Mouse (Mus musculus) CH12.LX (cell line): ENCODE measurements around the gene Serpinh1. TPM values are rescaled to one million over a fixed set of nuclear protein-coding genes. Genes with fewer than 3 reads are reported as not detected.

Source experiments
- DNase-seq: peaks from one replicate; pipeline ENCODE4 v3.0.0-alpha.2; 2013; ENCODE audit errors: extremely low read depth
- H3K27ac ChIP-seq: 2 replicates; pipeline ENCODE4 v1.5.1; 2012; ENCODE audit warnings: low read depth, mild to moderate bottlenecking, control low read depth, moderate library complexity; ENCODE audit not compliant: insufficient read depth
- H3K27me3 ChIP-seq: replicated peaks from 2 replicates; pipeline ENCODE3; 2012; ENCODE audit warnings: inconsistent platforms
- H3K36me3 ChIP-seq, 2 experiments: replicated peaks in 1 of 2; 2 replicates each; pipeline versions ENCODE3 to v1.6.1; 2012; ENCODE audit warnings: inconsistent platforms in 1 of 2, low read length in 1 of 2, mild to moderate bottlenecking in 1 of 2, mixed read lengths in 1 of 2, moderate library complexity in 1 of 2; ENCODE audit not compliant: control insufficient read depth in 1 of 2, insufficient read depth in 1 of 2
- H3K4me1 ChIP-seq, 2 experiments: 2 replicates each; pipeline ENCODE4 v1.6.1; 2012; ENCODE audit warnings: inconsistent platforms in 1 of 2, moderate library complexity in 1 of 2; ENCODE audit not compliant: insufficient read depth in 2 of 2, control insufficient read depth in 1 of 2
- H3K4me2 ChIP-seq: 2 replicates; pipeline ENCODE4 v1.6.1; 2012; ENCODE audit warnings: low read depth, mild to moderate bottlenecking, control low read depth; ENCODE audit not compliant: poor library complexity, insufficient read depth, severe bottlenecking
- H3K4me3 ChIP-seq, 3 experiments: fragments of 150-350 bp in 1 of 3; sonication (generic) in 1 of 3; replicated peaks in 1 of 3; 2 replicates each; pipeline versions ENCODE3 to v1.5.1; 2011 to 2012; ENCODE audit warnings: low read depth in 2 of 3, low read length in 2 of 3, mild to moderate bottlenecking in 2 of 3, moderate library complexity in 2 of 3, control low read depth in 1 of 3, improper control_type of control experiment in 1 of 3, inconsistent platforms in 1 of 3, mixed read lengths in 1 of 3; ENCODE audit not compliant: poor library complexity in 1 of 3
- H3K79me2 ChIP-seq: replicated peaks from 2 replicates; pipeline ENCODE4 v1.6.1; 2012; ENCODE audit warnings: mild to moderate bottlenecking, moderate library complexity; ENCODE audit not compliant: control insufficient read depth, poor library complexity, insufficient read depth, severe bottlenecking; ENCODE audit errors: extremely low read depth
- H3K9ac ChIP-seq: 2 replicates; pipeline ENCODE4 v1.6.1; 2012; ENCODE audit warnings: low read depth, mild to moderate bottlenecking, control low read depth, moderate library complexity; ENCODE audit not compliant: insufficient read depth
- H3K9me3 ChIP-seq: replicated peaks from 2 replicates; pipeline ENCODE3; 2012; ENCODE audit warnings: low read length, inconsistent platforms, mixed read lengths
- BHLHE40 ChIP-seq: IDR thresholded peaks from 2 replicates; pipeline ENCODE4 v1.6.1; 2011; ENCODE audit warnings: mild to moderate bottlenecking, low read depth, low read length, improper control_type of control experiment
- CTCF ChIP-seq, 2 experiments: IDR thresholded peaks in 1 of 2; conservative IDR thresholded peaks in 1 of 2; 2 replicates each; pipeline ENCODE4 v1.5.1; 2011 to 2012; ENCODE audit warnings: low read depth in 2 of 2, low read length in 2 of 2, improper control_type of control experiment in 1 of 2, inconsistent platforms in 1 of 2, mild to moderate bottlenecking in 1 of 2, moderate library complexity in 1 of 2
- ELF1 ChIP-seq: IDR thresholded peaks from 2 replicates; pipeline ENCODE4 v1.6.1; 2014; ENCODE audit warnings: low read depth, mild to moderate bottlenecking, inconsistent platforms, low read length, improper control_type of control experiment
- EP300 ChIP-seq: IDR thresholded peaks from 2 replicates; pipeline ENCODE4 v1.6.1; 2011; ENCODE audit warnings: low read length, improper control_type of control experiment
- HCFC1 ChIP-seq: IDR thresholded peaks from 2 replicates; pipeline ENCODE4 v1.6.1; 2012; ENCODE audit warnings: low read depth, mild to moderate bottlenecking, inconsistent platforms, low read length, improper control_type of control experiment
- IRF4 ChIP-seq: IDR thresholded peaks from 2 replicates; pipeline ENCODE4 v1.6.1; 2014; ENCODE audit warnings: low read depth, mild to moderate bottlenecking, inconsistent platforms, low read length, improper control_type of control experiment
- JUN ChIP-seq: IDR thresholded peaks from 2 replicates; pipeline ENCODE4 v1.6.1; 2011; ENCODE audit warnings: low read depth, mild to moderate bottlenecking, low read length, improper control_type of control experiment, moderate library complexity; ENCODE audit not compliant: insufficient read depth
- JUND ChIP-seq: conservative IDR thresholded peaks from 2 replicates; pipeline ENCODE4 v1.6.1; 2011; ENCODE audit warnings: low read depth, low read length, improper control_type of control experiment
- KAT2A ChIP-seq: IDR thresholded peaks from 2 replicates; pipeline ENCODE4 v1.6.1; 2012; ENCODE audit warnings: low read length, improper control_type of control experiment, inconsistent platforms; ENCODE audit not compliant: insufficient replicate concordance
- MAFK ChIP-seq: IDR thresholded peaks from 2 replicates; pipeline ENCODE4 v1.6.1; 2011; ENCODE audit warnings: low read length, improper control_type of control experiment; ENCODE audit not compliant: insufficient replicate concordance
- MAX ChIP-seq: IDR thresholded peaks from 2 replicates; pipeline ENCODE4 v1.6.1; 2011; ENCODE audit warnings: low read length, improper control_type of control experiment
- MXI1 ChIP-seq: IDR thresholded peaks from 2 replicates; pipeline ENCODE4 v1.6.1; 2011; ENCODE audit warnings: mild to moderate bottlenecking, low read depth, low read length, improper control_type of control experiment
- MYC ChIP-seq: IDR thresholded peaks from 2 replicates; pipeline ENCODE4 v1.6.1; 2011; ENCODE audit warnings: low read depth, mild to moderate bottlenecking, improper control_type of control experiment, low read length
- NELFE ChIP-seq: IDR thresholded peaks from 2 replicates; pipeline ENCODE4 v1.6.1; 2011; ENCODE audit warnings: low read depth, low read length, improper control_type of control experiment
- NRF1 ChIP-seq: IDR thresholded peaks from 2 replicates; pipeline ENCODE4 v1.6.1; 2014; ENCODE audit warnings: low read depth, mild to moderate bottlenecking, inconsistent platforms, low read length, improper control_type of control experiment, moderate library complexity
- POLR2A ChIP-seq: IDR thresholded peaks from 2 replicates; pipeline ENCODE4 v1.6.1; 2011; ENCODE audit warnings: low read depth, mild to moderate bottlenecking, improper control_type of control experiment, low read length
- POLR2AphosphoS2 ChIP-seq: IDR thresholded peaks from 2 replicates; pipeline ENCODE4 v1.6.1; 2011; ENCODE audit warnings: low read depth, low read length, improper control_type of control experiment
- SIN3A ChIP-seq: IDR thresholded peaks from 2 replicates; pipeline ENCODE4 v1.6.1; 2012; ENCODE audit warnings: low read length, improper control_type of control experiment, inconsistent platforms
- SMC3 ChIP-seq: IDR thresholded peaks from 2 replicates; pipeline ENCODE4 v1.6.1; 2011; ENCODE audit warnings: low read depth, low read length, improper control_type of control experiment
- TBP ChIP-seq: conservative IDR thresholded peaks from 2 replicates; pipeline ENCODE4 v1.6.1; 2011; ENCODE audit warnings: low read depth, low read length, improper control_type of control experiment
- ZKSCAN1 ChIP-seq: IDR thresholded peaks from 2 replicates; pipeline ENCODE4 v1.6.1; 2012; ENCODE audit warnings: low read depth, inconsistent platforms, low read length, improper control_type of control experiment, borderline replicate concordance
- ZMIZ1 ChIP-seq: IDR thresholded peaks from 2 replicates; pipeline ENCODE4 v1.6.1; 2012; ENCODE audit warnings: low read depth, mild to moderate bottlenecking, inconsistent platforms, low read length, improper control_type of control experiment
- dilution Hi-C: fragments of 300-500 bp; cut with MboI; formaldehyde crosslinking; loops from 2 replicates; pipeline ENCODE4 v1.14.3; 2020; ENCODE audit warnings: low sequenced_read_pairs; ENCODE audit not compliant: extremely low pct_unique_long_range_greater_than_20kb, extremely low pct_ligation_motif_present
- in situ Hi-C: fragments of 300-500 bp; cut with MboI; formaldehyde crosslinking; loops from 3 replicates; pipeline ENCODE4 v1.14.3; 2019; ENCODE audit warnings: low sequenced_read_pairs, low pct_ligation_motif_present, low pct_unique_long_range_greater_than_20kb, mixed read lengths
- polyA plus RNA-seq: library from polyadenylated mRNA; unstranded; fragments of >175 nt; gene quantifications from 2 replicates; pipeline ENCODE4 v1.2.1, GENCODE M21; 2012; ENCODE audit warnings: low read depth; ENCODE audit not compliant: insufficient read length
- total RNA-seq, 2 experiments: library from RNA; depleted of rRNA; stranded (reverse); fragments of 300-350 nt in 1 of 2; fragments of >200 nt in 1 of 2; gene quantifications; 2 replicates each; pipeline ENCODE4 v1.2.3; 2012 to 2014

Gene Serpinh1
- not detected in 2 replicates for total RNA-seq (2012; rRNA removed)
- not detected in 2 replicates for total RNA-seq (2014; rRNA removed)
- polyA plus RNA-seq: not detected in 2 replicates

DNA sequence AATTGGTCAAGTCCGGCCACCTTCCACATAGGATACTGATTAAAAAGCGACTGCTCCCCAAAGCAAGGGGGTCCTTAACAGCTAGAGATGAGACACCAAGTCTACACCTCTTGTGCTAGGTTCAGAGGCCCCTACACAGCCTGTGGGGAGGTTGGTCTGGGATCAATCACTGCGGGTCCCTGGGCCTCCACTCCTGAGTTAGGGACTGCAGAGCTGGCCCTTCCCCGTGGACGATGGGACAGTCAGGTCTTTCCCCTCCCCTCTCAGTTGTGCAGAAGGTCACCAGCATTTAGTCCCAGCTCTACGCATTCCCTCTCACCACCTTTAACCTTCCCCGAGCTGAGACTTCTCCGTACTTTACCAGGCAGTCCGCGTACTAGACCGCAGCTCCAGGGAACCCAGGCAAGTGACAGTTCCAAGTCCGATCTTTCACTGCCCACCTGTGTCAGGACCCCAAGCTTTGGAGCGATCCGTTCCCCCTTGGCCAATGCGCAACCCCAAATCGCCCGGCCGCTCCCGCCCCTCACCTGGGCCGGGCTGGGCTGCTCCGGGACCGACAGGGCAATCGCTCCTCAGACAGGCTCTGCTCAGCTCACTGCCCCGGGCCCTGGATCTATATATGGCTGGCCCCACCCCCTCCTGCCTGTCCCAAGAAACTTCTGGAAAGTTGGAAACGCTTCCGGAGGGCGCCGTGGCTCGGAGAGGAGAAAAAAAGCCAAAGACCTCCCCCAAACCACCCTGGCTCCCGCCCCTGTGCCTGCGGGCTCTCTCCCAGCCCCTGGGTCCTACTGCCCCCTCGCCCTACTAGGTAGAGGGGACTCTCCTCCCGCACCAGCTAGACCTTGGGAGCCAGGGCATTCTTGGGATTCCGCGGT lies at the start of gene Serpinh1:
Gene Serpinh1, minus strand, starts transcription at position 714 of the 875 bp plus-strand sequence.
- Histone ChIP-seq H3K27ac (no peak within 1 kb of the TSS), H3K27me3 (no peaks in the 10 kb centered on the region), H3K79me2 (no peaks in the 10 kb centered on the region), H3K9ac (no peak within 1 kb of the TSS), H3K4me3 (no peak within 1 kb of the TSS), H3K4me2 (no peak within 1 kb of the TSS), H3K36me3 (no peaks in the 10 kb centered on the region), H3K4me1 (peaks cover 10 to 24% of the 10 kb centered on the region in 2 experiments), H3K9me3 (no peaks in the 10 kb centered on the region)
- dilution Hi-C loops: no loop called here
- TF ChIP-seq HCFC1 (no peak), MAX (no peak), ZMIZ1 (no peak), BHLHE40 (no peak), EP300 (no peak), MYC (no peak), MXI1 (no peak), NELFE (no peak), ELF1 (no peak), ZKSCAN1 (no peak), JUND (no peak), SMC3 (no peak), MAFK (no peak), SIN3A (no peak), KAT2A (no peak), POLR2AphosphoS2 (no peak), IRF4 (no peak), JUN (no peak)
- DNase-seq: no peak
- in situ Hi-C loops: no loop called here

DNA sequence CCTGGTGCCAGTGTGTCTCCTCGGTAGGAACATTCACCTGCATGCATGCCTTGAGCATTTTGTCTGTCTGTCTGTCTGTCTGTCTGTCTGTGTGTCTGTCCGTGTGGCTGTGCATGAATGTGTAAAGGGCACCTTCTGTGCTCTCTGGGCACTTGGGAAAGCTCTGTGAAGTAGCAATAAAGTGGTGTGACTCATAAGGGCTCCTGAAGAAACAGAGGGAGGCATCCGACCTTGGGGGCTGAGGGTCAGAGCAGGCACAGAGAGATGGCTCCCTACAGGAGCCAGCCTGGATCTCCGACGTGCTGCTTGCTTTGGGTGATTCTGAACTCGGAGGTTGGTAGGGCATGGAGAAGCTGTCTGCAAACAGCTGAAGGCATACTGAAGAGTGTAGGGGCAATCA lies 49.4 kb upstream of the Serpinh1 start:
- no peaks in the 10 kb centered on the region for H3K79me2 ChIP-seq
- no peak for DNase-seq
- H3K9me3 ChIP-seq: no peaks in the 10 kb centered on the region
- H3K27me3 ChIP-seq: no peaks in the 10 kb centered on the region
- H3K36me3 ChIP-seq: peaks cover 0 to 24% of the 10 kb centered on the region in 2 experiments
- peak overlapping the region in 1 of 3 experiments; percentile 35 for H3K4me3 ChIP-seq
- dilution Hi-C loops: no loop called here
- no peak for TF ChIP-seq CTCF (conservative IDR thresholded peaks at IDR 0.05 in 1 of 2, IDR thresholded peaks at IDR 0.05 in 1 of 2; ENCODE audit: low read depth in 2 of 2, low read length in 2 of 2)
- no peak for TF ChIP-seq SMC3
- TF ChIP-seq POLR2A: no peak
- TF ChIP-seq NRF1: no peak
- TF ChIP-seq ZKSCAN1: no peak
- TF ChIP-seq TBP: no peak
- H3K4me2 ChIP-seq: no peak overlapping the region
- in situ Hi-C loops: no loop called here
- H3K27ac ChIP-seq: no peak overlapping the region
- H3K4me1 ChIP-seq: peaks cover 40 to 80% of the 10 kb centered on the region in 2 experiments
- no peak overlapping the region for H3K9ac ChIP-seq
